Mouse (Mus musculus) lung, adult 2 months (tissue): ENCODE data around the gene 4930438A08Rik.

ENCODE experiments used
- CTCF ChIP-seq: fragments of 200-500 bp; IDR thresholded peaks from 2 replicates; pipeline ENCODE4 v1.5.1; 2011; ENCODE audit warnings: mild to moderate bottlenecking, low read length, control low read depth; ENCODE audit not compliant: insufficient read depth
- POLR2A ChIP-seq: fragments of 200-500 bp; IDR thresholded peaks from 2 replicates; pipeline ENCODE4 v1.6.1; 2011; ENCODE audit warnings: low read depth, mild to moderate bottlenecking, control low read depth, low read length, borderline replicate concordance; ENCODE audit errors: extremely low read depth

GRCm38 (mm10) chr11:58307411-58308080 lies 32.9 kb downstream of the 4930438A08Rik start:
- 0 out of 2 replicates have a peak, but pooled peaks have one; percentile 6 for TF ChIP-seq POLR2A
- no peak for TF ChIP-seq CTCF
